Mouse (Mus musculus): ENCODE measurements at regions not wholly inside any gene's neighbourhood (a gene's known extent, or its start where the extent isn't known, plus 50 kb on each side); places are given as distances from the start of the nearest gene placed in this dataset.

GRCm38 (mm10) chr3:43339101-43339500, 1596.7 kb downstream of the D3Ertd751e start:
- DNase-seq (ENCODE audit: low spot score in 2 of 2), result peak in 1 of 2 experiments; percentile 56

DNA sequence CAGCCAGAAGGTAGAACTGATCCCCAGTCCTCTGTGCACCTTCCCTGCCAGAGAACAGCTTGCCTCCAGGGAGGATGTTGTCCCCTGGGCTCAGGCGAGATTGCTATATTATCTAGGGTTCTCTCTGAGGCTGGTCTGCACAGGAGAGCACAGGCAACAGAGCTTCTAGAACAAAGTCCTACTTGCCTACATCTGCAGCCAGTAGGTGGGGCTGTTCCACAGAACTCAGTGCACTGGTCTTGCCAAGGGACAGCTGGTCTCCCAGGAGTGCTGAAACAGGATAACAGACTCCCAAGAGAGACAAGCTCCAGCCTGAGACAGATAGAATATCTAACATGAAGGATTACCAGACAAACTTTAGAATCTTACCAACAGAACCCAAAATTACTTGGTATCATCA, 1600.5 kb downstream of the D3Ertd751e start:
- peak in 1 of 2 experiments; percentile 56 for DNase-seq (ENCODE audit: low spot score in 2 of 2)

GRCm38 (mm10) chr3:43352829-43353228, 1610.4 kb downstream of the D3Ertd751e start:
- no peak for DNase-seq (ENCODE audit: low spot score in 2 of 2)

GRCm38 (mm10) chr3:43358511-43358910, 1616.1 kb downstream of the D3Ertd751e start:
- DNase-seq (ENCODE audit: low spot score in 2 of 2), result no peak

DNA sequence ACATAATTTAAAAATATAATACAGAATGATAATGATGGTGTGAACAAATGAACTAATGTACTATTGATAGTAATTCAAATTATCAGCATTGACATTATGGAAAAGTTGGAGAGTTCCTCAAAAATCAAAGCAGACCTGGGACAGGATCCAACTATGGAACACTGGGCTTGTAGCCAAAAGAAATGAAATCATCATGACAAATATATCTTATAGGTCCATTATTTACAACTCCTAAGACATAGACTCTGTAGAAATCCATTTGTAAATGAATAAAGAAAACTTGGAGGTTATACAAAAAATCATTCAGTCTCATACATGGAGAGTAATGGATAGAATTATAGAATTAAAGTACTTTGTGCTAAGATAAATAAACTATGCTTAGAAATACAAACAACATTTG, 1657.5 kb downstream of the D3Ertd751e start:
- no peak for DNase-seq (ENCODE audit: low spot score in 2 of 2)

DNA sequence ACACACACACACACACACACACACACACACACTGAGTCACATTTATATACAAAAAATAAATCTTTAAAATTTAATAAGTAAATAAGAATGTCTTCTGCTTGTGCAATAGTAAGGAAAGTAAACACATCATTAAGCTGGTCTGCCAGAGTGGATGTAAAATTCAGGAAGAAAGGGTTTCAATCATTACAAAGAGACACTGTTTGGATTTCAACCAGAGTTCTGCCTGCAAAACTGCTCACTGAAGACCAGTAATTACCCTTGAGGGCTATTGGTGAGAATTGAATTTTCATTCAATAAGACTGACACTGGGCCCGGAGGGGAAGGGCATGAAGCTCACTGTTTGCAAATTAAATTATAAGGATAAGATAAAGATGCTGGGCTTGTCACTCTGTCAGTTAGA, 1682.5 kb downstream of the D3Ertd751e start:
- no peak for DNase-seq (ENCODE audit: low spot score in 2 of 2)

DNA sequence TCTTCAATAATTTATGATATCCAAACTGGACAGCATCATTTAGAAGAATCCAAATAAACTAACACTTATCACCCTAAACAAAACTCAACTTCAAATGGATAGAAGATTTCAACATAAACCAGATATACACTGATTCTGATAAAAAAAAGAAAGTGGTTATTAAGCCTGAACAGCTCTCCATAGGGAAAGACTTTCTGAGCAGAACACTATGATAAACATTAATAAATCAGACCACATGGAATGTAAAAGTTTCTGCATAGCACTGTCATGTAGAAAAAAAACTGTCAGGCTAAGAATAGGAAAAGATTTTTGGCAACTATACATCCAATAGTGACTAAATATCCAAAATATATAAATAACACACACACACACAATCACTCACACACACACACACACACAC, 1684.3 kb downstream of the D3Ertd751e start:
- no peak for DNase-seq (ENCODE audit: low spot score in 2 of 2)

- DNase-seq (ENCODE audit: low spot score in 2 of 2), result no peak
Measured at GRCm38 (mm10) chr3:43461541-43462109, 1719.2 kb downstream of the D3Ertd751e start.
